Mouse (Mus musculus) MEL (cell line): ENCODE measurements at regions not wholly inside any gene's neighbourhood (a gene's known extent, or its start where the extent isn't known, plus 50 kb on each side); places are given as distances from the start of the nearest gene placed in this dataset.

Experiments
- CTCF ChIP-seq, 3 experiments: IDR thresholded peaks in 2 of 3; conservative IDR thresholded peaks in 1 of 3; 2 replicates each; pipeline ENCODE4 v1.5.1; 2011 to 2012; ENCODE audit warnings: low read length in 3 of 3, low read depth in 2 of 3, mild to moderate bottlenecking in 2 of 3, improper control_type of control experiment in 1 of 3, inconsistent platforms in 1 of 3, mixed read lengths in 1 of 3, moderate library complexity in 1 of 3; ENCODE audit not compliant: control insufficient read depth in 1 of 3, insufficient read depth in 1 of 3, poor library complexity in 1 of 3, severe bottlenecking in 1 of 3
- USF1 ChIP-seq: IDR thresholded peaks from 2 replicates; pipeline ENCODE4 v1.6.1; 2014; ENCODE audit warnings: low read depth, mild to moderate bottlenecking, inconsistent platforms, low read length, improper control_type of control experiment, moderate library complexity
- ZKSCAN1 ChIP-seq: IDR thresholded peaks from 2 replicates; pipeline ENCODE4 v1.6.1; 2012; ENCODE audit warnings: low read depth, mild to moderate bottlenecking, inconsistent platforms, low read length, improper control_type of control experiment, moderate library complexity

- TF ChIP-seq USF1 = no peak
- TF ChIP-seq CTCF (IDR thresholded peaks at IDR 0.05 in 2 of 3, conservative IDR thresholded peaks at IDR 0.05 in 1 of 3; ENCODE audit: control insufficient read depth in 1 of 3, insufficient read depth in 1 of 3, low read depth in 2 of 3, low read length in 3 of 3, poor library complexity in 1 of 3, severe bottlenecking in 1 of 3) = no peak
- no peak for TF ChIP-seq ZKSCAN1
Measured at GRCm38 (mm10) chr3:66584101-66584500, 287.5 kb upstream of the Veph1 start.
